Mouse (Mus musculus) intestine, embryonic 14.5 days (tissue): Measurements from ENCODE around the gene Pdzrn3. TPM values are rescaled to one million over a fixed set of nuclear protein-coding genes. Genes with fewer than 3 reads are reported as not detected.

Experiments used
- ATAC-seq: fragments of 200-750 bp; cut with Nextera tagmentation; replicated peaks from 2 replicates; pipeline ENCODE4 v1.8.0; 2017; ENCODE audit warnings: low read depth, moderate number of reproducible peaks, moderate TSS enrichment, moderate library complexity; ENCODE audit not compliant: low FRiP score, low TSS enrichment
- DNase-seq: peaks from one replicate; pipeline ENCODE4 v3.0.0-alpha.2; 2018; ENCODE audit warnings: low spot score
- H3K27ac ChIP-seq: fragments of 300-500 bp; sonication (generic); 2 replicates; pipeline ENCODE4 v1.5.1; 2014; ENCODE audit warnings: low read depth, mild to moderate bottlenecking, control low read depth
- H3K27me3 ChIP-seq: fragments of 300-500 bp; sonication (generic); replicated peaks from 2 replicates; pipeline ENCODE4 v1.6.1; 2014; ENCODE audit warnings: low read length, control low read depth; ENCODE audit not compliant: control insufficient read depth, insufficient read depth
- H3K36me3 ChIP-seq: fragments of 300-500 bp; sonication (generic); 2 replicates; pipeline ENCODE4 v1.6.1; 2014; ENCODE audit warnings: low read length, control low read depth; ENCODE audit not compliant: control insufficient read depth, insufficient read depth
- H3K4me1 ChIP-seq: fragments of 300-500 bp; sonication (generic); replicated peaks from 2 replicates; pipeline ENCODE4 v1.6.1; 2014; ENCODE audit warnings: low read length, control low read depth, mixed read lengths; ENCODE audit not compliant: control insufficient read depth, insufficient read depth
- H3K4me2 ChIP-seq: fragments of 300-500 bp; sonication (generic); 2 replicates; pipeline ENCODE4 v1.6.1; 2014; ENCODE audit warnings: low read length
- H3K4me3 ChIP-seq: fragments of 300-500 bp; sonication (generic); 2 replicates; pipeline ENCODE4 v1.5.1; 2014; ENCODE audit warnings: low read depth, low read length, control low read depth, mixed read lengths
- H3K9ac ChIP-seq: fragments of 300-500 bp; sonication (generic); 2 replicates; pipeline ENCODE4 v1.6.1; 2014; ENCODE audit warnings: mild to moderate bottlenecking, low read length
- H3K9me3 ChIP-seq: fragments of 300-500 bp; sonication (generic); 2 replicates; pipeline ENCODE4 v1.6.1; 2016; ENCODE audit warnings: low read length, control low read depth; ENCODE audit not compliant: control insufficient read depth
- WGBS: fragments of 180-500 bp; shearing (Covaris S2); extraction: QIAGEN DNeasy Blood & Tissue Kit; methylation state at CpG from one replicate; pipeline ENCODE4 v1.1.7; 2014; 5-methylcytosine and 5-hydroxymethylcytosine counted together
- polyA plus RNA-seq: library from polyadenylated mRNA; unstranded; fragments of >200 nt; fragmentation: Nextera tagmentation; extraction: Ambion mirVana; gene quantifications from 2 replicates; pipeline ENCODE4 v1.2.1, GENCODE M21; 2014

Gene Pdzrn3
- polyA plus RNA-seq, 1 experiment from 2014 or later: 19.0 TPM

- Histone ChIP-seq H3K4me1 (peaks cover 43% of the 10 kb centered on the region), H3K36me3 (peaks cover 8% of the 10 kb centered on the region; the same call in 1 of the 2 replicates), H3K27me3 (no peaks in the 10 kb centered on the region), H3K4me3 (no peak overlapping the region), H3K9ac (no peak overlapping the region), H3K27ac (no peak overlapping the region), H3K4me2 (no peak overlapping the region), H3K9me3 (no peaks in the 10 kb centered on the region)
- 73% methylated on average over 1 of the region's 1 CpGs for WGBS
- no peak for ATAC-seq
- no peak for DNase-seq
Observed at GRCm38 (mm10) chr6:101351100-101351499, 26.6 kb downstream of the Pdzrn3 start.

- Histone ChIP-seq H3K4me3 (no peak overlapping the region), H3K27ac (no peak overlapping the region), H3K27me3 (no peaks in the 10 kb centered on the region), H3K4me1 (peaks cover 47% of the 10 kb centered on the region), H3K4me2 (no peak overlapping the region), H3K9ac (no peak overlapping the region), H3K36me3 (peaks cover 8% of the 10 kb centered on the region; the same call in 1 of the 2 replicates), H3K9me3 (no peaks in the 10 kb centered on the region)
- DNase-seq (no peak), ATAC-seq (no peak)
- 27% methylated on average over 7 of the region's 7 CpGs for WGBS
Observed at GRCm38 (mm10) chr6:101350414-101350973, 27.2 kb downstream of the Pdzrn3 start.

GRCm38 (mm10) chr6:101348496-101348895 lies 29.2 kb downstream of the Pdzrn3 start:
- ATAC-seq (no peak), DNase-seq (no peak)
- H3K4me2 ChIP-seq: no peak overlapping the region
- H3K27me3 ChIP-seq: no peaks in the 10 kb centered on the region
- peaks cover 3% of the 10 kb centered on the region; the same call in 1 of the 2 replicates for H3K36me3 ChIP-seq
- no peaks in the 10 kb centered on the region for H3K9me3 ChIP-seq
- H3K9ac ChIP-seq: no peak overlapping the region
- WGBS: 81% methylated on average over 5 of the region's 5 CpGs
- no peak overlapping the region for H3K4me3 ChIP-seq
- no peak overlapping the region for H3K27ac ChIP-seq
- H3K4me1 ChIP-seq: peaks cover 37% of the 10 kb centered on the region

DNA sequence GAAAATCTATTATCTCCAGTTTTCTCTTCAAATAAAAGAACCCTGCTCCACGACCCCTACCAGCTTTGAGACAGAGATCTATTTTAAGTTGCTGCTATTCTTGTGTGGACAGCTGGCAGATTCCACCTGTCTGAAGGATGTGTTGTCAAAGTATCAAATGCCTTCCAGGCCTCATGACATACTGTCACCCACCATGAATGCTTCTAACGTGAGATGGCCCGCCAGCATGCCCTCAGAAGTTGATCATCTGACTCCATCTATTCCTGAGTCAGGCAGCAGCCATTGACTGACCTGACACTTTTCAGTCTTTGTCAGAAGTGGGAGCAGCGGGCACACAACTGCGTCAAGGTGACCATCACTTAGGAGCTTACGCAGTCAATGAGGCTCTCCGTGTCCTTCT lies 37.6 kb downstream of the Pdzrn3 start:
- Histone ChIP-seq H3K9ac (no peak overlapping the region), H3K9me3 (no peaks in the 10 kb centered on the region), H3K4me1 (peaks cover 19% of the 10 kb centered on the region), H3K4me3 (no peak overlapping the region), H3K27me3 (no peaks in the 10 kb centered on the region), H3K4me2 (no peak overlapping the region), H3K36me3 (no peaks in the 10 kb centered on the region), H3K27ac (no peak overlapping the region)
- ATAC-seq (no peak), DNase-seq (no peak)
- WGBS: 90% methylated on average over 7 of the region's 7 CpGs

DNA sequence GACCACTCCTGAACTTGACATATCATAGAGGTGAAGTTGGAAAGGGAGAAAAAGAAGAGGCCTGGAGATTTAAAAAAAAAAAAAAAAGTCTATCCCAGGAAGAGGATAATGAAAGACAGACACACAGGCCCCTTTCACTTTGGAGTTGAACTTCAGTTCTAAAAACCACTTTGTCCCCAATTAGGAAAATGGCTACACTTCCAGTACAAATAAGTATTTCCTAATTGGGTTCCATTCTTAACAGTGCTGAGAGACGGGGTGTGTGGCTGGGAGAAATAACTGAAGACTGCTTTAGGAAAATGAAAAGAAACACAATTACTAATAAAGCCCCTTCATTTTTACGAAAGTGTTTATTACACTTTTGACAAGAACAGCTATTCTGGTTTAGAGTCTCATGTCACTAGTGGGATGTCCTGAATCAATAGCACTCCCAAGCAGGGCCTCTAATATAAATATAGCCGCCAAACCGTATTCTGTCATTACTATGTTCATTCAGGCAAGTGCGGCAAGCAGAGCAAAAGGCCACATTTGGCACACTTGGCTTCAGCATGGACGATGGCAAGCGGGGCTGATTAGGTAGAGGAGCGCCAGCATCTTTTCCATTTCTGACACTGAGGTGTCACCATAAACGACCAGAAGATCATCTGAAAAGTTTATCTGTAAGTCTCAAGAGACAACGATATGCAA lies 39.7 kb downstream of the Pdzrn3 start:
- no peak overlapping the region for H3K4me2 ChIP-seq
- DNase-seq (no peak), ATAC-seq (no peak)
- peaks cover 35% of the 10 kb centered on the region for H3K4me1 ChIP-seq
- H3K9ac ChIP-seq: no peak overlapping the region
- H3K36me3 ChIP-seq: no peaks in the 10 kb centered on the region
- H3K27ac ChIP-seq: no peak overlapping the region
- no peaks in the 10 kb centered on the region for H3K27me3 ChIP-seq
- no peaks in the 10 kb centered on the region for H3K9me3 ChIP-seq
- WGBS: 69% methylated on average over 10 of the region's 10 CpGs
- no peak overlapping the region for H3K4me3 ChIP-seq

GRCm38 (mm10) chr6:101336660-101337059 lies 41.0 kb downstream of the Pdzrn3 start:
- 89% methylated on average over 10 of the region's 10 CpGs for WGBS

DNA sequence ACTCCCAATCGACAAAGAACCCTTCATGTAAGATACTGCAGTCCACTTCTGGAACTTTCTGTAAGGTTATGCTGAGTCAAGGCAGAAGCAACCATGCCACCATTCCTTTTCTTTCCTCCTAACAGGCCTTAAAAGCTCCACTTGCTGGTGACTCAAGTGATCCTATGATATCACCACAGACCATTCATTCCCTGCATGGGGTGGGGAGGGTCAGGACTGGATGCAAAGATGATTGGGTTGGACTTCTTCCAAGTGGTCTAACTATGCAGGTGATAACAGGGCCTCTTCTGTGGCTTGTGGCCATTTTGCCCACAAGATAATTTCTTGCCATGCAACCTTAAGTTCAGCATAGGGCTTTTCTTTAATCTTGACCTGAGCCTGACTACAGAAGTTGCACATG lies 42.0 kb downstream of the Pdzrn3 start:
- H3K4me1 ChIP-seq: peaks cover 53% of the 10 kb centered on the region
- H3K36me3 ChIP-seq: no peaks in the 10 kb centered on the region
- H3K27ac ChIP-seq: no peak overlapping the region
- no peaks in the 10 kb centered on the region for H3K27me3 ChIP-seq
- H3K4me3 ChIP-seq: no peak overlapping the region
- H3K9me3 ChIP-seq: no peaks in the 10 kb centered on the region
- ATAC-seq (no peak), DNase-seq (no peak)
- no peak overlapping the region for H3K4me2 ChIP-seq
- WGBS: 94% methylated on average over 1 of the region's 1 CpGs
- no peak overlapping the region for H3K9ac ChIP-seq

More at GRCm38 (mm10) chr6:101336660-101337059, 41.0 kb downstream of the Pdzrn3 start:
- H3K4me3 ChIP-seq: no peak overlapping the region
- H3K36me3 ChIP-seq: no peaks in the 10 kb centered on the region
- H3K9me3 ChIP-seq: no peaks in the 10 kb centered on the region
- no peak overlapping the region for H3K27ac ChIP-seq
- DNase-seq: no peak
- H3K9ac ChIP-seq: no peak overlapping the region
- no peaks in the 10 kb centered on the region for H3K27me3 ChIP-seq
- no peak for ATAC-seq
- no peak overlapping the region for H3K4me2 ChIP-seq
- peaks cover 44% of the 10 kb centered on the region for H3K4me1 ChIP-seq

- Histone ChIP-seq H3K4me3 (no peak overlapping the region), H3K4me1 (peaks cover 63% of the 10 kb centered on the region), H3K36me3 (no peaks in the 10 kb centered on the region), H3K27ac (no peak overlapping the region), H3K4me2 (no peak overlapping the region), H3K27me3 (no peaks in the 10 kb centered on the region), H3K9me3 (no peaks in the 10 kb centered on the region), H3K9ac (no peak overlapping the region)
- no peak for ATAC-seq
- DNase-seq: no peak
- 65% methylated on average over 3 of the region's 3 CpGs for WGBS
Observed at GRCm38 (mm10) chr6:101334495-101334894, 43.2 kb downstream of the Pdzrn3 start.

- H3K9me3 ChIP-seq: no peaks in the 10 kb centered on the region
- no peak for DNase-seq
- H3K4me3 ChIP-seq: no peak overlapping the region
- 15% methylated on average over 5 of the region's 5 CpGs for WGBS
- H3K27ac ChIP-seq: 0 out of 2 replicates have a peak overlapping the region, but pooled peaks have one; percentile 14
- no peaks in the 10 kb centered on the region for H3K27me3 ChIP-seq
- no peaks in the 10 kb centered on the region for H3K36me3 ChIP-seq
- H3K4me1 ChIP-seq: peaks cover 62% of the 10 kb centered on the region
- ATAC-seq: peak; percentile 47
- H3K4me2 ChIP-seq: no peak overlapping the region
- no peak overlapping the region for H3K9ac ChIP-seq
Observed at GRCm38 (mm10) chr6:101330392-101330791, 47.3 kb downstream of the Pdzrn3 start.
